Mouse (Mus musculus): ENCODE measurements around the gene Tmem120a.

DNA sequence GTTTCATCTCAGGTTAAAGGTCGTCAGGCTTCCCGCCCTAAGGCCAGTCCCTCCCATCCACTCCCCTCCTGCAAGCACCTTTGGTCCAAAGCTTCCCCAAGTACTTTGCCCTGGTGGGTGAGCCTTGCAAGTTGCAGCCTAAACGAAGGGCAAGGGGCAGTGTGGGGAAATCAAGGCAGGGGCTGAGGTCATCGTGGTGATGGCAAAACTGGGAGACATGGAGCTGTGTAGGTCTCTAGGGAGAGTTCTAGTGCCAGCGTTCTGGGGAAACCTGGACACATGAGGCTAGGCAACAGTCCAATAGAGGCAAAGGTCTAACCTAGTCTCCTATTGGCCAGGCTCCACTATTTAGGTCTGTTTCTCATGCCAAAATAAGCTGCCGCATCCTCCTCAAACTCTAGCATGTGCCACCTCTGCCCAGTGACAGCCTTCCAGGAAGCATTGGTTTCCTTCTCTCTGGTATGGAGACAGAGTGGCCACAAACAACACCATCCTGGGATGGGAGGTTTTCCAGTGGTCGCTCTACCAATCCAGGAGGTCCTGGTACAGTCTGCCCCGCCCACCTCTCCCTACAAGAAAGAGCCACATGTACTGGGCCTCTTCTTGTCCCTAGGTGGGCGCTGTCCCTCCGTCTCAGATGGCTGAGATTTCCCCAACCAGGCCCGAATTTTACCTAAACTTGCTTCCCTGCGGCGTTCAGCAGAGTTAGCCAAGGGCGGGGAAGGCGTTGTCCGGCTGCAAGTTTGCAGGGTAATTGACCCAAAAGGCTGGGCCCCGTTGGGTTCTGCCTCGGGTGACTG lies 1.1 kb downstream of the Tmem120a start:
- TF ChIP-seq ZNF384 (IDR thresholded peaks at IDR 0.05; ENCODE audit: low read depth, low read length): no peak
- no peak for TF ChIP-seq MAFK (IDR thresholded peaks at IDR 0.05; ENCODE audit: insufficient read depth, low read depth, low read length)
- no peak for TF ChIP-seq ZC3H11A (IDR thresholded peaks at IDR 0.05; ENCODE audit: borderline replicate concordance, low read depth, low read length)

Data from ES-E14 (cell line).